ENCODE assay signal across 8 mouse cellular contexts in genomic region chr2:160646845-160647178, GRCm38 (mm10). TPM values are rescaled to one million over a fixed set of nuclear protein-coding genes. Genes with fewer than 3 reads are reported as not detected.
DNase-seq lines count a peak whose midpoint lies in the region; ATAC-seq and TF ChIP-seq lines count a peak whose summit lies in the region.

No protein-coding gene starts in this region.

- H3K4me2 ChIP-seq in heart, embryonic 15.5 days, result peak overlapping the region; percentile 59

- H3K4me3 ChIP-seq in left cerebral cortex, adult 2 months, result peak overlapping the region; percentile 99
- peak overlapping the region; percentile 92 for H3K4me3 ChIP-seq in heart, embryonic 15.5 days
- H3K4me3 ChIP-seq in macrophage (ENCODE audit: inconsistent target), result peak overlapping the region; percentile 47

- no peak for ATAC-seq in heart, embryonic 15.5 days (replicated peaks; ENCODE audit: insufficient number of reproducible peaks, insufficient read depth, low FRiP score, low read depth)

- WGBS in heart, embryonic 15.5 days, result 0% methylated on average over 17 of the region's 17 CpGs
- WGBS in macrophage (ENCODE audit: missing documents), result under 1% methylated on average over 17 of the region's 17 CpGs

- peaks cover 28% of the 10 kb centered on the region for H3K4me1 ChIP-seq in heart, embryonic 15.5 days (replicated peaks)

- no peaks in the 10 kb centered on the region for H3K9me3 ChIP-seq in heart, embryonic 15.5 days (replicated peaks)

- TF ChIP-seq CTCF in left cerebral cortex, adult 2 months (IDR thresholded peaks at IDR 0.05), result no peak

- DNase-seq in left cerebral cortex, adult 2 months (ENCODE audit: extremely low spot score in 1 of 2, low spot score in 2 of 2), result no peak
- DNase-seq in left cerebral cortex, postnatal 4 days, result no peak
- peak; percentile 75 for DNase-seq in adipocyte (ENCODE audit: low spot score)
- DNase-seq in ovary, postnatal 14 days (ENCODE audit: low spot score), result no peak
- no peak for DNase-seq in urinary bladder, adult 2 months (ENCODE audit: low spot score)
- no peak for DNase-seq in gastrocnemius, postnatal 4 days (ENCODE audit: low spot score in 2 of 2)

- peak overlapping the region; percentile 99 for H3K9ac ChIP-seq in heart, embryonic 15.5 days

- intact Hi-C loops in left cerebral cortex, adult 2 months (cut with DNase I), result loop anchor here (5.0 kb wide), 1 partner anchor 225 kb away; the partner anchor contains the start of gene Zhx3
- intact Hi-C loops in left cerebral cortex, postnatal 4 days (cut with DNase I), result no loop called here

- H3K27ac ChIP-seq in left cerebral cortex, adult 2 months, result peak overlapping the region; percentile 98
- H3K27ac ChIP-seq in heart, embryonic 15.5 days, result peak overlapping the region; percentile 96
- peak overlapping the region; percentile 61 for H3K27ac ChIP-seq in macrophage

- no peaks in the 10 kb centered on the region for H3K27me3 ChIP-seq in heart, embryonic 15.5 days

- no peaks in the 10 kb centered on the region for H3K36me3 ChIP-seq in heart, embryonic 15.5 days
- H3K36me3 ChIP-seq in macrophage (ENCODE audit: inconsistent target), result no peaks in the 10 kb centered on the region

- peaks cover 53% of the 10 kb centered on the region for H3K79me2 ChIP-seq in macrophage (ENCODE audit: inconsistent target)

RNA-seq across cellular contexts. Expression of gene Top1, which starts 1.1 kb away (rescaled TPM):
- 10 to 100 TPM; 80.4 to 85.3 TPM for total RNA-seq in left cerebral cortex, adult 2 months (2021)
- 100 to 1,000 TPM; 105 to 122 TPM for total RNA-seq in left cerebral cortex, postnatal 4 days (2021)
- polyA plus RNA-seq in heart, embryonic 15.5 days (2015; fragmentation: Nextera tagmentation; extraction: Ambion mirVana), result 42.8 and 48.1 TPM in 2 replicates
- 1,000 to 10,000 TPM in 5 of 26 experiments, 100 to 1,000 TPM in 21; 163 to 2,320 (median 324) TPM for total RNA-seq in macrophage (2018; cell fraction: chromatin; rRNA removed)
- total RNA-seq in macrophage (2018; cell fraction: cytosol; rRNA removed), result 100 to 1,000 TPM in 5 of 26 experiments, 10 to 100 TPM in 21; 48.6 to 258 (median 67.5) TPM
- total RNA-seq in macrophage (2018; cell fraction: nucleus; rRNA removed), result 100 to 1,000 TPM in 23 of 26 experiments, 10 to 100 TPM in 3; 82.9 to 919 (median 169) TPM
- 52.3 to 148 TPM (median 103 TPM) in 3 replicates for polyA plus RNA-seq in macrophage (2018)
- polyA plus RNA-seq in urinary bladder, adult 2 months (2012; rRNA removed), result 23.6 and 30.7 TPM in 2 replicates
- total RNA-seq in gastrocnemius, postnatal 4 days (2021), result 10 to 100 TPM; 70.6 to 73.3 TPM

Comparison
In these comparisons a context has a peak if more than half of its experiments do, and no peak if none do; other contexts are left out.
1. H3K4me3 ChIP-seq: peak in every context shown above with its lines; median percentile 99 in left cerebral cortex, adult 2 months; 92 in heart, embryonic 15.5 days; 47 in macrophage.